Mouse (Mus musculus) lung, embryonic 14.5 days (tissue): ENCODE measurements around the gene Gtf2h3. TPM values are rescaled to one million over a fixed set of nuclear protein-coding genes. Genes with fewer than 3 reads are reported as not detected.
A peak's percentile ranks its signal among the peaks of the same experiment; 100 is the strongest.

Experiments used
- ATAC-seq: fragments of 200-750 bp; cut with Nextera tagmentation; 2 replicates; pipeline ENCODE4 v1.8.0; 2017; ENCODE audit warnings: mild to moderate bottlenecking, moderate TSS enrichment, moderate library complexity; ENCODE audit not compliant: insufficient read depth
- DNase-seq: peaks from one replicate; pipeline ENCODE4 v3.0.0-alpha.2; 2015
- H3K27ac ChIP-seq: fragments of 300-500 bp; sonication (generic); 2 replicates; pipeline ENCODE4 v1.5.1; 2014; ENCODE audit warnings: low read depth, mild to moderate bottlenecking, moderate library complexity
- H3K27me3 ChIP-seq: fragments of 300-500 bp; sonication (generic); 2 replicates; pipeline ENCODE4 v1.6.1; 2014; ENCODE audit warnings: low read length, control low read depth; ENCODE audit not compliant: insufficient read depth
- H3K36me3 ChIP-seq: fragments of 300-500 bp; sonication (generic); 2 replicates; pipeline ENCODE4 v1.6.1; 2014; ENCODE audit warnings: control low read depth; ENCODE audit not compliant: insufficient read depth
- H3K4me1 ChIP-seq: fragments of 300-500 bp; sonication (generic); 2 replicates; pipeline ENCODE4 v1.6.1; 2014; ENCODE audit warnings: antibody characterized with exemption, control low read depth; ENCODE audit not compliant: insufficient read depth
- H3K4me2 ChIP-seq: fragments of 300-500 bp; sonication (generic); 2 replicates; pipeline ENCODE4 v1.6.1; 2014; ENCODE audit warnings: mild to moderate bottlenecking
- H3K4me3 ChIP-seq: fragments of 300-500 bp; sonication (generic); 2 replicates; pipeline ENCODE4 v1.5.1; 2014; ENCODE audit warnings: low read depth, low read length
- H3K9ac ChIP-seq: fragments of 300-500 bp; sonication (generic); 2 replicates; pipeline ENCODE4 v1.6.1; 2014
- H3K9me3 ChIP-seq: fragments of 300-500 bp; sonication (generic); 2 replicates; pipeline ENCODE4 v1.6.1; 2016; ENCODE audit warnings: low read depth, low read length, control low read depth
- CTCF ChIP-seq: IDR thresholded peaks from 2 replicates; pipeline ENCODE4 v1.5.1; 2016; ENCODE audit warnings: antibody characterized with exemption, low read depth
- WGBS: fragments of 180-500 bp; shearing (Covaris S2); extraction: QIAGEN DNeasy Blood & Tissue Kit; methylation state at CpG from one replicate; pipeline ENCODE4 v1.1.7; 2014; 5-methylcytosine and 5-hydroxymethylcytosine counted together
- polyA plus RNA-seq: library from polyadenylated mRNA; unstranded; fragments of >200 nt; fragmentation: Nextera tagmentation; extraction: Ambion mirVana; gene quantifications from 2 replicates; pipeline ENCODE4 v1.2.1, GENCODE M21; 2014

Gene Gtf2h3
- polyA plus RNA-seq, 1 experiment from 2014 or later = 71.0 TPM

DNA sequence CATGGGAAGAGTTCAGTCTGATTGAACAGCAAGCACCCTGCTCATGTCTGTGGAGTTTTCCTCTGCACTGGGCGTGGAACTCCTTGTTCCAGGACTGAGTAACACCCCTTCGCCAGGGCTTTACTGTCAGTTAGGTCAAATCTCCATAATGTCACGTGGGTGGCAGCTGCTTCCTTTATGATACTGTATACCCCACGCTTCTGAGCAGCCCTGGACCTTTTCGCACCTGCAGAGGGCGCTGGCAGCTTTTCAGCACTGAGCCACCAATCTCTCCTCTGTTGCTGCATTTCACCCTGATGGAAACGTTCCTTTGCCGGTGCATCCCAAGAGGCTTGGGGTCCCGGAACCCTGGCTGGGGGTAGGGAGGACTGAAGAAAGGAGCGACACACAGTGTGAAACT is 32.0 kb downstream of the Gtf2h3 start:
- H3K4me2 ChIP-seq = no peak overlapping the region
- H3K27ac ChIP-seq = no peak overlapping the region
- TF ChIP-seq CTCF = peak; percentile 26; the same call in 1 of the 2 replicates
- no peak overlapping the region for H3K4me3 ChIP-seq
- no peaks in the 10 kb centered on the region for H3K9me3 ChIP-seq
- DNase-seq (peak; percentile 7), ATAC-seq (no peak)
- no peaks in the 10 kb centered on the region for H3K4me1 ChIP-seq
- H3K9ac ChIP-seq = no peak overlapping the region
- 77% methylated on average over 10 of the region's 10 CpGs for WGBS
- H3K36me3 ChIP-seq = no peaks in the 10 kb centered on the region; the same call in 1 of the 2 replicates
- H3K27me3 ChIP-seq = no peaks in the 10 kb centered on the region

DNA sequence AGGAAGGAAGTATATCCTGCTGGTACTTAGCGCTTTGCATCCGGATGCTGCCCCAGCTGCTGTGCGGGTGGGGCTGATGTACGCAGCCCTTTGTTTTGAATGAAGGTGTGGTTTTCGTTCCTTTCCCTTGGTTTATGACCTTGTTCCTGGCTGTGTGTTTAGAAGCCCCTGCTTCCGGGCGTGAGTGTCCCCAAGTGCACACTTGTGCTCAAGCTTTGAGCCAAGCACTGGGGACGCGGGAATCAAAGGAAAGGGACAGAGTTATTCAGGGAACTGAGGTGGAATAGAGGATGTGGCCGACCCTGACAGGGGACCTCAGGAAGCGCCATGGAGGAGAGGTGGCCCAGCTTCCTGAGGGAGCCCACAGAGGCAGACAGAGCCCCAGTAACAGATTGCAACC is 35.8 kb downstream of the Gtf2h3 start:
- WGBS = 78% methylated on average over 11 of the region's 11 CpGs
- ATAC-seq = peak; percentile 47; the same call in 1 of the 2 replicates
- DNase-seq = peak; percentile 61

DNA sequence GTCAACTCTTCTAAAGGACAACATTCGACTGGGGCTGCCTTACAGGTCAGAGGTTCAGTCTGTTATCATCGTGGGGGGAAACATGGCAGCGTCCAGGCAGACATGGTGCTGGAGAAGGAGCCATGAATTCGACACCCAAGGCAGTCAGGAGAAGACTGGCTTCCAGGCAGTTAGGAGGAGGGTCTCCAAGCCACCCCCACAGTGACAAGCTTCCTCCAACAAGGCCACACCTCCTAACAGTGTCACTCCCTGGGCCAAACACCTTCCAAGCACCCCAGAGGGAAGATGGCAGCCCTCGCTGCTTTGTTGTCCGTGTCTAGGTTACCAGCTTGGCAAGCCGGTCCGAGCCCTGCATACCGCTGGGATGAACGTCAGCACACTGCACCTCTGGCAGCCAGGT is 39.8 kb downstream of the Gtf2h3 start:
- Histone ChIP-seq H3K4me2 (no peak overlapping the region), H3K4me1 (no peaks in the 10 kb centered on the region), H3K36me3 (no peaks in the 10 kb centered on the region), H3K27ac (no peak overlapping the region), H3K9me3 (no peaks in the 10 kb centered on the region), H3K4me3 (no peak overlapping the region), H3K27me3 (no peaks in the 10 kb centered on the region), H3K9ac (no peak overlapping the region)
- DNase-seq (no peak), ATAC-seq (no peak)
- 77% methylated on average over 10 of the region's 10 CpGs for WGBS
- TF ChIP-seq CTCF = no peak

More for the DNA sequence above, 35.8 kb downstream of the Gtf2h3 start:
- no peak for TF ChIP-seq CTCF
- Histone ChIP-seq H3K36me3 (no peaks in the 10 kb centered on the region; the same call in 1 of the 2 replicates), H3K9ac (no peak overlapping the region), H3K27me3 (no peaks in the 10 kb centered on the region), H3K9me3 (no peaks in the 10 kb centered on the region), H3K4me2 (no peak overlapping the region), H3K4me3 (no peak overlapping the region), H3K27ac (peak overlapping the region; percentile 70), H3K4me1 (no peaks in the 10 kb centered on the region)

DNA sequence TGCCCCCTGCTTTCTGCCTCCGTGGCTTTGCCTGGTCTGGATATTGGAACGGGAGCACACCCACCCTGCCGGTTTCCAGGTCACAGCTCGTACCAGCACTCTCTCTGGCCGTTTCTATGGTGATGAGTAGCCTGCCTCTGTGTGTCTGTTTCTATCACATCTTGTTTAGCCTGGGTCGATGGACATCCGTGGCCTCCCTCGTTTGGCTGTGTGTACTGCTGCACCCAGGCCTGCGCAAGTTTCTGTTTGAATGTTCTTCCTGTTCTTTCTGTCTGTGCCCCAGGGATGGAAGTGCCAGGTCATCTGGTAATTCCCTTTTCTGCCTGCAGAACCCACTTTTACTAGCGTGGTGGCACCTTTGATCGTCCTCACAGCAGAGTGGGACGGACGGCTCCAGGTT is 42.4 kb downstream of the Gtf2h3 start:
- no peak overlapping the region for H3K4me2 ChIP-seq
- no peak overlapping the region for H3K4me3 ChIP-seq
- H3K27me3 ChIP-seq = no peaks in the 10 kb centered on the region
- H3K9me3 ChIP-seq = no peaks in the 10 kb centered on the region
- ATAC-seq (no peak), DNase-seq (no peak)
- no peak for TF ChIP-seq CTCF
- H3K4me1 ChIP-seq = no peaks in the 10 kb centered on the region
- no peak overlapping the region for H3K27ac ChIP-seq
- H3K36me3 ChIP-seq = no peaks in the 10 kb centered on the region
- WGBS = 71% methylated on average over 13 of the region's 13 CpGs
- H3K9ac ChIP-seq = no peak overlapping the region

DNA sequence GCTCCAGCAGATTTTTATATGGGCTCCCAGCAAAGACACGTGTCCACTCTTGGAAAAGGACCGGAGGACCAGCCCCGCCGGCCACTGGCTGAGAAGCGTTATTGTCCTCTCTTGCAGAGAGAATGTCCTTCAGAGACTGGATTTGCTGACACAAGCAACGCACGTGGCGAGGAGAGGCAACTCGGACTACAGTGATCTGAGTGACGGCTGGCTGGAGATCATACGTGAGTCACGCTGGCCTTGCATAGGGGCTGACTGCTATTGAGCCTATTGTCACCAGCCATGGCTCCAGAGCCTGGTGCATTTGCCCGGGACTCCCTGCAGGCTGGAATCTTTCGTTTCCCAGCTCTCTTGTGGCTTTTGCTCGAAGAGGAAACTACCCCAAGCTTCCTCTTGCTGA is 44.0 kb downstream of the Gtf2h3 start:
- H3K27ac ChIP-seq = no peak overlapping the region
- H3K4me1 ChIP-seq = no peaks in the 10 kb centered on the region
- 80% methylated on average over 15 of the region's 15 CpGs for WGBS
- H3K4me3 ChIP-seq = no peak overlapping the region
- no peaks in the 10 kb centered on the region for H3K36me3 ChIP-seq
- no peak for TF ChIP-seq CTCF
- no peak for DNase-seq
- no peak overlapping the region for H3K4me2 ChIP-seq
- H3K9me3 ChIP-seq = no peaks in the 10 kb centered on the region
- ATAC-seq = no peak
- H3K27me3 ChIP-seq = no peaks in the 10 kb centered on the region
- no peak overlapping the region for H3K9ac ChIP-seq

DNA sequence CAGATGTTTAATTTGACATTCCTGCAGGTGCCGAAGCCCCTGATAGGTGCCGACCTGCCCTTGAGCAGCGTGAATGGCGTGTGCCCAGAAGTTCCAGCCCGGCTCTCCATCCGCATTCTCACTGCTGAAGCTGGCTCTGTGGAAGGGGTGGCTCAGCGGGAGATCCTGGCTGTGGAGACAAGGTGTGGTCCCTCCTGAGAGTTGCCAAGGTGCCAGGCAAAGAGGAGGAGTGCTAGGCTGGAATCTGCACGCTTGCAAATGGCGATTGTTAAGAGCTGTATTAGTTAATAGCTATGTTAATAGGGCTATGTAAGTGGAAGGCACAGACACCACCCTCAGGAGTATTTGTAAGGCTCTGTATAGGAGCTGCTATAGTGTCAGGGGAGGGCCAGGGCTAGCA is 45.4 kb downstream of the Gtf2h3 start:
- H3K4me1 ChIP-seq = no peaks in the 10 kb centered on the region
- no peak overlapping the region for H3K27ac ChIP-seq
- H3K4me3 ChIP-seq = no peak overlapping the region
- DNase-seq (no peak), ATAC-seq (no peak)
- 87% methylated on average over 9 of the region's 9 CpGs for WGBS
- no peaks in the 10 kb centered on the region for H3K36me3 ChIP-seq
- H3K4me2 ChIP-seq = no peak overlapping the region
- no peaks in the 10 kb centered on the region for H3K27me3 ChIP-seq
- H3K9me3 ChIP-seq = no peaks in the 10 kb centered on the region
- no peak for TF ChIP-seq CTCF
- no peak overlapping the region for H3K9ac ChIP-seq

DNA sequence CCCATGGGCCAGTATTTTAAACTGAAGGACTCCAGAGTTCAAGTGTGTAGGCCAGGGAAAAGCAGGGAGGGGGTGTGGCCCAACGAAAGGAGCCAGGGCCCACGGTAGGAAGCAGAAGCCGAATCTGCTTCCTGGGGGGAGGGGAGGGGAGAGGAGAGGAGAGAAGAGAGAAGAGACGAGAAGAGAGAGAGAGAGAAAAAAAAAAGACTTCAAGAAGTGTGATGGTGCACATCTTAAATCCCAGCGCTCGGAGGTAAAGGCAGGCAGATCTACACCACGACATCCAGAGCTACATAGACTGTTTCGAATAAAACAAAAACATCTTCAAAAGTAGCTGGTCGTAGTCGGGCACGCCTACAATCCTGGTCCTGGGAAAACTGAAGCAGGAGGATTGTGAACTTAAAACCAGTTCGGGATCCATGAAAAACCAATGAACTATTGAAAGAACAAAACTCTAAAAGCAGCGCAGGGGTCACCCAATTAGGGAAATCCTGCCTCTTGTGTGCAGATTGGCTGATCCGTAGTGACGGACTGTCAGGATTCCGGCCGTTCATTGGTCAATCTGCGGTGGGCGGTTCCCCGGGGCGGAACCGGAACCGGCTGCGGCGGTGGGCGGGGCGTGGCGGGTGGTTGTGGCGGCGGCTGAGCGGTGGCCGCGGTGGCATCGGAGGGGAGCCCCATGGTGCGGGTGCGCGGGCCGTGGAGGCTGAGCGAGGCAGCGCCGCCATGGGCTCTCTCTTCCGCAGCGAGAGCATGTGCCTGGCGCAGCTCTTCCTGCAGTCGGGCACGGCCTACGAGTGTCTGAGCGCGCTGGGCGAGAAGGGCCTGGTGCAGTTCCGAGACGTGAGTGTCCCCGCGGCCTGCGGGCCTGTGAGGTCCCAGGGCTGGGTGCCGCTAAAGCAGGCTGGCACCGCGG is 49.8 kb downstream of the Gtf2h3 start, which contains the start of gene Atp6v0a2:
TSS of gene Atp6v0a2 (plus strand) at position 129 of the 916 bp plus-strand sequence.
- no peak for TF ChIP-seq CTCF
- Histone ChIP-seq H3K4me3 (peak within 1 kb of the TSS; percentile 93), H3K4me2 (peak within 1 kb of the TSS; percentile 85), H3K9ac (peak within 1 kb of the TSS; percentile 84), H3K36me3 (peaks cover 5% of the 10 kb centered on the region; the same call in 1 of the 2 replicates), H3K4me1 (peaks cover 6% of the 10 kb centered on the region; the same call in 1 of the 2 replicates), H3K9me3 (no peaks in the 10 kb centered on the region), H3K27ac (peak within 1 kb of the TSS; percentile 85), H3K27me3 (no peaks in the 10 kb centered on the region)
- DNase-seq (peak; percentile 97), ATAC-seq (peak; percentile 98)
- WGBS = under 1% methylated on average over 58 of the region's 58 CpGs
